Mouse (Mus musculus): ENCODE results near the gene Col11a1. TPM values are rescaled to one million over a fixed set of nuclear protein-coding genes. Genes with fewer than 3 reads are reported as not detected.

Col11a1 gene
- total RNA-seq (2012; rRNA removed) (not detected in 2 replicates), polyA plus RNA-seq (2012; ENCODE audit: insufficient read depth in 1 of 2, insufficient read length in 2 of 2, low read depth in 1 of 2, low replicate concordance in 2 of 2, missing spikeins in 1 of 2) (not detected)

DNA sequence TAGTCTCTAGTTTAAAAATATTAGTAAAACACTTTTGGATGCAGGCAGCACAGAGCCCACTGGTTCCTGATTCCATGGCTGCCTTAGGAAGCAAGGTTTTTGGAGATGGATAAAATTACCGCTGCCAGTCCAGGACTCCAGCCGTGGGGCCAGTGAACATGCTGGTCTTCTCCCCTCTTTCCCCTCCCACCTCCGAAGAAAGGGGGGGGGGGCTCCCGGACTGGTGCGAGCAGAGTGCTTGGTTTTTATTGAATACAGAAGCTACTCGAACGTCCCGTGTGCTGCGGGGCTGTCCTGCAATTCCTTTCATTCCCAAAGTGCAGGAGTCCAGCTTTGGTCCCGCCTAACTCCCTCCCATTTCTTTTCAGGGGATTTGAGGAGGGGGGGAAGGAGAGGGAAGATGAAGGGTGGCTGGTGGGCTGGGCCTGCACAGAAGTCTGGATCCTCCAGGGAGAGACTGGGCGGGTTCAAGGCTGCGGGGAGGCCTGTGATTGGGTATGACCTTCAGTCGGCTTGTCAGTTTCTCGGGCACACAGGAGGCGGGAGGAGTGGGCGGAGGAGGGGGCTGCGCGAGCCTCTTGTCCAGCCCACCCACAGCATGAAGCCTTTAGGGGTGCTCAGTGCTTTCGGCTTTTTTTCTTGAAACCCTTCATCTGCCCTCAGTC lies at the start of gene Col11a1:
Col11a1 (plus strand) TSS at position 570 of the 665 bp plus-strand sequence.
- no peaks in the 10 kb centered on the region for H3K79me2 ChIP-seq (ENCODE audit: control insufficient read depth, insufficient read depth, low read length, poor library complexity)
- H3K4me3 ChIP-seq (ENCODE audit: control insufficient read depth in 1 of 2, insufficient read depth in 1 of 2, low read depth in 2 of 2, low read length in 2 of 2): no peak within 1 kb of the TSS
- no peak within 1 kb of the TSS for H3K27ac ChIP-seq (ENCODE audit: control insufficient read depth, low read depth, low read length)
- TF ChIP-seq SIN3A (IDR thresholded peaks at IDR 0.05; ENCODE audit: low read length) (no peak), KAT2A (conservative IDR thresholded peaks at IDR 0.05; ENCODE audit: low read depth, low read length) (no peak), TCF12 (IDR thresholded peaks at IDR 0.05; ENCODE audit: low read depth, low read length) (no peak), POLR2AphosphoS5 (IDR thresholded peaks at IDR 0.05; ENCODE audit: borderline replicate concordance, low read depth, low read length) (no peak), MYB (IDR thresholded peaks at IDR 0.05; ENCODE audit: low read depth, low read length) (no peak), TBP (IDR thresholded peaks at IDR 0.05; ENCODE audit: low read depth, low read length) (no peak), ZMIZ1 (IDR thresholded peaks at IDR 0.05; ENCODE audit: low read depth, low read length) (no peak), HCFC1 (IDR thresholded peaks at IDR 0.05; ENCODE audit: low read depth, low read length) (no peak), ETS1 (IDR thresholded peaks at IDR 0.05; ENCODE audit: low read depth, low read length) (no peak), ELF1 (IDR thresholded peaks at IDR 0.05; ENCODE audit: low read depth, low read length) (no peak), SMC3 (IDR thresholded peaks at IDR 0.05; ENCODE audit: low read depth, low read length) (no peak), CHD2 (IDR thresholded peaks at IDR 0.05; ENCODE audit: low read length) (no peak), TAL1 (IDR thresholded peaks at IDR 0.05; ENCODE audit: low read length) (no peak), ZNF384 (IDR thresholded peaks at IDR 0.05; ENCODE audit: low read depth, low read length) (no peak), CHD1 (IDR thresholded peaks at IDR 0.05; ENCODE audit: low read depth, low read length) (no peak), ZKSCAN1 (IDR thresholded peaks at IDR 0.05; ENCODE audit: low read depth, low read length) (no peak)
- H3K27me3 ChIP-seq (ENCODE audit: control insufficient read depth in 1 of 2, insufficient read depth in 2 of 2, low read length in 2 of 2): no peaks in the 10 kb centered on the region
- DNase-seq (ENCODE audit: low read depth, low spot score): no peak
- no peaks in the 10 kb centered on the region for H3K4me1 ChIP-seq (ENCODE audit: control insufficient read depth in 1 of 2, insufficient read depth in 2 of 2, low read length in 2 of 2)
- H3K36me3 ChIP-seq (ENCODE audit: control insufficient read depth in 1 of 2, insufficient read depth in 2 of 2, low read length in 2 of 2): no peaks in the 10 kb centered on the region
- no peak within 1 kb of the TSS for H3K9ac ChIP-seq (ENCODE audit: control insufficient read depth, low read depth, low read length, poor library complexity, severe bottlenecking)
- H3K9me3 ChIP-seq (replicated peaks; ENCODE audit: insufficient read depth, low read length): no peaks in the 10 kb centered on the region

DNA sequence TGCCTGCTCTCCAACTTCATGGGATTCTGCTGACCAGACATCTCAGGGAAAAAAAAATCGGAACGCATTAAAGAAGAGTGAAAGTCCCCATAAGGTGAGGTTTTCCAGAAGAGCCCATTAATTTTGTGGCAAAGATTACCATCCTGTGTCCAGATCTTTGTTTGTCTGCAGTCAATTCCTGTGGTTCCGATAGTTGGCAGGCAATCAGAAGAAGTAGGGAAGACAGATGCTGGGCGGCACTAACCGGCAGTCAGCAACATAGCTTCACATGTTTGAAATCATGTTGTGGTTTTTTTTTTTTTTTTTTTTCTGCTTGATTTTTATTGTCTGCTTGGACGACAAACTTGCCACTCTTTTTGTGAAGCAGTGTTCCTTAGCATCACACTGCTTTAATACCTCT lies 39.4 kb upstream of the Col11a1 start:
- DNase-seq (ENCODE audit: low read depth, low spot score): no peak

More for the DNA sequence above, 39.4 kb upstream of the Col11a1 start:
- TF ChIP-seq UBTF (IDR thresholded peaks at IDR 0.05; ENCODE audit: borderline replicate concordance, insufficient read depth, low read depth, low read length) (no peak), EP300 (IDR thresholded peaks at IDR 0.05; ENCODE audit: low read depth in 1 of 2, low read length in 2 of 2) (no peak), RCOR1 (IDR thresholded peaks at IDR 0.05; ENCODE audit: low read depth, low read length) (no peak), GABPA (IDR thresholded peaks at IDR 0.05; ENCODE audit: low read depth, low read length) (no peak), NRF1 (IDR thresholded peaks at IDR 0.05; ENCODE audit: insufficient read depth, low read depth, low read length, poor library complexity, severe bottlenecking) (no peak), ZNF384 (IDR thresholded peaks at IDR 0.05; ENCODE audit: low read depth, low read length) (no peak), USF1 (IDR thresholded peaks at IDR 0.05; ENCODE audit: low read depth, low read length) (no peak), SMC3 (IDR thresholded peaks at IDR 0.05; ENCODE audit: low read depth, low read length) (no peak), POLR2AphosphoS2 (IDR thresholded peaks at IDR 0.05; ENCODE audit: low read length) (no peak), CTCF (IDR thresholded peaks at IDR 0.05 in 2 of 3, conservative IDR thresholded peaks at IDR 0.05 in 1 of 3; ENCODE audit: control insufficient read depth in 1 of 3, insufficient read depth in 1 of 3, low read depth in 2 of 3, low read length in 3 of 3, poor library complexity in 1 of 3, severe bottlenecking in 1 of 3) (no peak), CHD1 (IDR thresholded peaks at IDR 0.05; ENCODE audit: low read depth, low read length) (no peak), ZKSCAN1 (IDR thresholded peaks at IDR 0.05; ENCODE audit: low read depth, low read length) (no peak), MAX (IDR thresholded peaks at IDR 0.05; ENCODE audit: low read length) (no peak), TBP (IDR thresholded peaks at IDR 0.05; ENCODE audit: low read depth, low read length) (no peak), MAZ (IDR thresholded peaks at IDR 0.05; ENCODE audit: low read depth, low read length) (no peak), JUND (IDR thresholded peaks at IDR 0.05; ENCODE audit: low read depth, low read length) (no peak), BHLHE40 (IDR thresholded peaks at IDR 0.05; ENCODE audit: borderline replicate concordance, low read depth, low read length) (no peak)
- Histone ChIP-seq H3K36me3 (ENCODE audit: control insufficient read depth in 1 of 2, insufficient read depth in 2 of 2, low read length in 2 of 2) (no peaks in the 10 kb centered on the region), H3K4me1 (ENCODE audit: control insufficient read depth in 1 of 2, insufficient read depth in 2 of 2, low read length in 2 of 2) (no peaks in the 10 kb centered on the region), H3K27me3 (ENCODE audit: control insufficient read depth in 1 of 2, insufficient read depth in 2 of 2, low read length in 2 of 2) (no peaks in the 10 kb centered on the region), H3K4me3 (ENCODE audit: control insufficient read depth in 1 of 2, insufficient read depth in 1 of 2, low read depth in 2 of 2, low read length in 2 of 2) (no peak overlapping the region), H3K9ac (ENCODE audit: control insufficient read depth, low read depth, low read length, poor library complexity, severe bottlenecking) (no peak overlapping the region), H3K27ac (ENCODE audit: control insufficient read depth, low read depth, low read length) (no peak overlapping the region), H3K79me2 (ENCODE audit: control insufficient read depth, insufficient read depth, low read length, poor library complexity) (no peaks in the 10 kb centered on the region), H3K9me3 (replicated peaks; ENCODE audit: insufficient read depth, low read length) (no peaks in the 10 kb centered on the region)

Measured in MEL (cell line).